Mouse (Mus musculus) liver, embryonic 14.5 days (tissue): Measurements from ENCODE around the gene Tiam2. TPM values are rescaled to one million over a fixed set of nuclear protein-coding genes. Genes with fewer than 3 reads are reported as not detected.
A peak's percentile ranks its signal among the peaks of the same experiment; 100 is the strongest.

Experiments used
- ATAC-seq: fragments of 200-750 bp; cut with Nextera tagmentation; 2 replicates; pipeline ENCODE4 v1.8.0; 2017; ENCODE audit warnings: moderate number of reproducible peaks, mild to moderate bottlenecking, moderate library complexity; ENCODE audit not compliant: insufficient read depth
- DNase-seq, 3 experiments: peaks; one replicate each; pipeline ENCODE4 v3.0.0-alpha.2; 2012 to 2013; ENCODE audit warnings: low read depth in 3 of 3, low spot score in 3 of 3
- H3K27ac ChIP-seq: fragments of 300-500 bp; sonication (generic); 2 replicates; pipeline ENCODE4 v1.5.1; 2014; ENCODE audit warnings: moderate library complexity, mild to moderate bottlenecking, control low read depth, inconsistent platforms
- H3K27me3 ChIP-seq: fragments of 300-500 bp; sonication (generic); 2 replicates; pipeline ENCODE4 v1.6.1; 2014; ENCODE audit warnings: mild to moderate bottlenecking, low read length, moderate library complexity; ENCODE audit not compliant: control insufficient read depth, insufficient read depth
- H3K36me3 ChIP-seq: fragments of 300-500 bp; sonication (generic); replicated peaks from 2 replicates; pipeline ENCODE4 v1.6.1; 2014; ENCODE audit warnings: low read depth; ENCODE audit not compliant: control insufficient read depth, insufficient read depth
- H3K4me1 ChIP-seq, 2 experiments: fragments of 200-500 bp in 1 of 2; fragments of 300-500 bp in 1 of 2; sonication (generic) in 1 of 2; replicated peaks; 2 replicates each; pipeline ENCODE4 v1.6.1; 2012 to 2014; ENCODE audit warnings: antibody characterized with exemption in 1 of 2, inconsistent platforms in 1 of 2, low read length in 1 of 2; ENCODE audit not compliant: control insufficient read depth in 2 of 2, insufficient read depth in 2 of 2
- H3K4me2 ChIP-seq: fragments of 300-500 bp; sonication (generic); 2 replicates; pipeline ENCODE4 v1.6.1; 2014; ENCODE audit warnings: low read depth, mild to moderate bottlenecking, control low read depth, moderate library complexity
- H3K4me3 ChIP-seq, 2 experiments: fragments of 200-500 bp in 1 of 2; fragments of 300-500 bp in 1 of 2; sonication (generic) in 1 of 2; 2 replicates each; pipeline ENCODE4 v1.5.1; 2012 to 2014; ENCODE audit warnings: low read depth in 2 of 2, low read length in 2 of 2, mild to moderate bottlenecking in 2 of 2, control low read depth in 1 of 2, inconsistent platforms in 1 of 2, moderate library complexity in 1 of 2; ENCODE audit not compliant: insufficient read depth in 1 of 2
- H3K9ac ChIP-seq: fragments of 300-500 bp; sonication (generic); replicated peaks from 2 replicates; pipeline ENCODE4 v1.6.1; 2014; ENCODE audit warnings: mild to moderate bottlenecking, control low read depth, moderate library complexity
- H3K9me3 ChIP-seq: fragments of 300-500 bp; sonication (generic); 2 replicates; pipeline ENCODE4 v1.6.1; 2016; ENCODE audit warnings: low read length, mixed read lengths; ENCODE audit not compliant: control insufficient read depth
- CTCF ChIP-seq: IDR thresholded peaks from 2 replicates; pipeline ENCODE4 v1.5.1; 2016; ENCODE audit warnings: antibody characterized with exemption, low read depth, control low read depth
- EP300 ChIP-seq: IDR thresholded peaks from 2 replicates; pipeline ENCODE4 v1.6.1; 2016; ENCODE audit warnings: antibody characterized with exemption, low read depth
- WGBS: fragments of 180-500 bp; shearing (Covaris S2); extraction: QIAGEN DNeasy Blood & Tissue Kit; methylation state at CpG from one replicate; pipeline ENCODE4 v1.1.7; 2014; ENCODE audit not compliant: insufficient replicate concordance; 5-methylcytosine and 5-hydroxymethylcytosine counted together
- polyA plus RNA-seq, 2 experiments: library from polyadenylated mRNA; depleted of rRNA in 1 of 2; stranded (reverse) in 1 of 2; unstranded in 1 of 2; fragments of >200 nt; fragmentation: Nextera tagmentation in 1 of 2; extraction: Ambion mirVana in 1 of 2; gene quantifications; 2 replicates each; pipeline versions ENCODE4 v1.2.1 to v1.2.3; 2012 to 2014

Gene Tiam2
- polyA plus RNA-seq, 2 experiments, result 0.30 to 0.60 TPM

DNA sequence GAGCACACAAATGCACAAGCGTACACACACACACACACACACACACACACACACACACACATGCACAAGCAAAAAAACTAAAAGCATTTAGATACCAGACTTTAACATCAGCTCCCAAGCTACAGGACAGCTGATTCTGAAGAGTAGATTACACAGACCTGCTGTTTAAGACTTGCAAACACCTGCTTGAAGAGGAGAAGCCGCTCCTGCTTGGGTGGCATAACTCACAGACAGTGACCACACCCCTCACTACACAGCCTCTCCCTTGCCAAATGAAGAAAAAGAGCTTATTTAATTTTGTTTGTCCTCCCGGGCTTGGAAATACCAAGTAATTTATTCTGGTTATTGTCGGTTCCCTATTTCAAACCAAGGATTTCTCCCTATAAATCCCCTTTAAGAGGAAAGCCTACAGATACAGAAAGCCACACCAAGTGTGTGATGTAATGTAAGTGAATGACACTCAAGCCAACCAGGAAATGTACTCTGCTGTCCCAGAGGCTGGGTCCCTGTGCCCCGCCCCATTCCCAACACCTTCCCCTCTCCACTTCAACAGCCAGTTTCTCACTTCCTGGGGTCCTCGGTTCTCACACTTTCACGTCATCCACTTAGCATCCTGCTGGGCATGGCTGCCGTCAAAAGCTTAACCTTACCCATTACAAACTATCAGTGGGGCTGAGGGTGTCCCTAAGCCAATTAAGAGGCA lies 40.1 kb upstream of the Tiam2 start:
- WGBS, result 50% methylated on average over 8 of the region's 8 CpGs

DNA sequence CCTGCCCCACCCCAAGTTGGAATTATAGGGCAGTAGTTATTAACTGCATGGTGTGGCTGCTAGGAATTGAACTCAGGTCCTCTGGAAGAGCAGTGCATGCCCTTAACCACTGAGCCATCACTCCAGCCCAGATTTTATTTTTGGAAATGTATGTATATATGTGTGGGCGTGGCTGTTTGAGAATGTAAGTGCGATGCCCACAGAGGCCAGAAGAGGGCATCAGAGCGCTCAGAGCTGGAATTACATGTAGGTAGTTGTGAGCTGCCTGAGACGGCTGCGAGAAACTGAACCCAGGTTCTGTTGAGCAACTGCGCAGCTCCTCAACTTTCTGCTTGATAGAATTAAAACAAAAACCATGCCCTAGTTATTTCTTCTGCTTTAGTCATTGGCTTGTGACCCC lies 38.0 kb upstream of the Tiam2 start:
- Histone ChIP-seq H3K9ac (no peak overlapping the region), H3K27me3 (no peaks in the 10 kb centered on the region), H3K9me3 (no peaks in the 10 kb centered on the region), H3K4me2 (no peak overlapping the region), H3K4me3 (no peak overlapping the region), H3K27ac (no peak overlapping the region), H3K4me1 (no peaks in the 10 kb centered on the region), H3K36me3 (no peaks in the 10 kb centered on the region)
- DNase-seq, result peak; percentile 23 to 28 (median 27)
- no peak for ATAC-seq
- TF ChIP-seq EP300 (no peak), CTCF (peak; percentile 74)
- 10% methylated on average over 6 of the region's 6 CpGs for WGBS

More for the DNA sequence above, 40.1 kb upstream of the Tiam2 start:
- H3K27me3 ChIP-seq, result no peaks in the 10 kb centered on the region
- no peak overlapping the region for H3K4me3 ChIP-seq
- H3K9ac ChIP-seq, result no peak overlapping the region
- no peak for TF ChIP-seq EP300
- no peak for TF ChIP-seq CTCF
- H3K4me1 ChIP-seq, result no peaks in the 10 kb centered on the region
- H3K9me3 ChIP-seq, result no peaks in the 10 kb centered on the region
- no peak for ATAC-seq
- H3K4me2 ChIP-seq, result no peak overlapping the region
- no peaks in the 10 kb centered on the region for H3K36me3 ChIP-seq
- H3K27ac ChIP-seq, result no peak overlapping the region
- no peak for DNase-seq

- H3K4me1 ChIP-seq, result 0 out of 4 replicates have a peak, but pooled peaks cover 0 to 3% of the 10 kb centered on the region in 2 experiments
- WGBS, result 12% methylated on average over 2 of the region's 2 CpGs
- no peaks in the 10 kb centered on the region for H3K36me3 ChIP-seq
- H3K9me3 ChIP-seq, result no peaks in the 10 kb centered on the region
- H3K27ac ChIP-seq, result no peak overlapping the region
- H3K27me3 ChIP-seq, result no peaks in the 10 kb centered on the region
- no peak for TF ChIP-seq CTCF
- no peak for TF ChIP-seq EP300
- no peak overlapping the region for H3K4me3 ChIP-seq
- DNase-seq, result no peak
- no peak overlapping the region for H3K4me2 ChIP-seq
- no peak for ATAC-seq
- H3K9ac ChIP-seq, result no peak overlapping the region
Measured at GRCm38 (mm10) chr17:3295097-3295496, 31.3 kb upstream of the Tiam2 start.

- Histone ChIP-seq H3K4me2 (no peak overlapping the region), H3K27me3 (no peaks in the 10 kb centered on the region), H3K36me3 (no peaks in the 10 kb centered on the region), H3K9me3 (no peaks in the 10 kb centered on the region), H3K4me1 (0 out of 4 replicates have a peak, but pooled peaks cover 0 to 3% of the 10 kb centered on the region in 2 experiments), H3K4me3 (no peak overlapping the region), H3K9ac (no peak overlapping the region), H3K27ac (no peak overlapping the region)
- ATAC-seq, result no peak
- no peak for TF ChIP-seq EP300
- TF ChIP-seq CTCF, result no peak
- WGBS, result 53% methylated on average over 6 of the region's 6 CpGs
- DNase-seq, result no peak
Measured at GRCm38 (mm10) chr17:3299487-3299886, 26.9 kb upstream of the Tiam2 start.

DNA sequence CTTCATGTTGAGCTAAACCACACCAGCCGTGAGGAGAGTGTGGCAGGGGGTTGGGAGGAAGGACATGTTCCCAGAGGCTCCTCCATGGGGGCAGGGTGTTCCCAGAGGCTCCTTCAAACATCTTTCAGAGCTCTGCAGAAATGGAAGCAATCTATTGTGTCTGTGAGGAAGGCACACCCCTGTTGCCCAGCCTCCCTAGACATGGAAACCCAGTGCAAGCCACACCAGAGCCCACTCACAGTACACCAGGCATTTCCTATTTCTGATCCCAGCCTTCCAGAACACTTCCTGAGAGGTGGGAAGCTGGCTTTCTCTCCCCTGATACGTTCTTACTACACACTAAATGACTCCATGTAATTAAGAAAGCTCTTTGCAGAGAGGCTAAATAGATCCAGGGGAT lies 20.4 kb upstream of the Tiam2 start:
- Histone ChIP-seq H3K27me3 (no peaks in the 10 kb centered on the region), H3K9me3 (no peaks in the 10 kb centered on the region), H3K4me2 (no peak overlapping the region), H3K27ac (no peak overlapping the region), H3K4me3 (no peak overlapping the region), H3K9ac (no peak overlapping the region), H3K36me3 (no peaks in the 10 kb centered on the region), H3K4me1 (no peaks in the 10 kb centered on the region)
- ATAC-seq, result no peak
- no peak for DNase-seq
- WGBS, result 35% methylated on average over 2 of the region's 2 CpGs
- TF ChIP-seq CTCF (no peak), EP300 (no peak)
